Mouse (Mus musculus) CH12.LX (cell line): ENCODE results near the gene Slc24a1.

ENCODE experiments used
- CTCF ChIP-seq, 2 experiments: IDR thresholded peaks in 1 of 2; conservative IDR thresholded peaks in 1 of 2; 2 replicates each; pipeline ENCODE4 v1.5.1; 2011 to 2012; ENCODE audit warnings: low read depth in 2 of 2, low read length in 2 of 2, improper control_type of control experiment in 1 of 2, inconsistent platforms in 1 of 2, mild to moderate bottlenecking in 1 of 2, moderate library complexity in 1 of 2
- POLR2A ChIP-seq: IDR thresholded peaks from 2 replicates; pipeline ENCODE4 v1.6.1; 2011; ENCODE audit warnings: low read depth, mild to moderate bottlenecking, improper control_type of control experiment, low read length
- RAD21 ChIP-seq: IDR thresholded peaks from 2 replicates; pipeline ENCODE4 v1.6.1; 2011; ENCODE audit warnings: low read depth, mild to moderate bottlenecking, low read length, improper control_type of control experiment, moderate library complexity
- TCF12 ChIP-seq: IDR thresholded peaks from 2 replicates; pipeline ENCODE4 v1.6.1; 2014; ENCODE audit warnings: low read depth, mild to moderate bottlenecking, inconsistent platforms, low read length, improper control_type of control experiment
- USF1 ChIP-seq: IDR thresholded peaks from 2 replicates; pipeline ENCODE4 v1.6.1; 2014; ENCODE audit warnings: low read depth, mild to moderate bottlenecking, inconsistent platforms, low read length, improper control_type of control experiment
- ZC3H11A ChIP-seq: IDR thresholded peaks from 2 replicates; pipeline ENCODE4 v1.6.1; 2012; ENCODE audit warnings: low read depth, mild to moderate bottlenecking, inconsistent platforms, low read length, improper control_type of control experiment

DNA sequence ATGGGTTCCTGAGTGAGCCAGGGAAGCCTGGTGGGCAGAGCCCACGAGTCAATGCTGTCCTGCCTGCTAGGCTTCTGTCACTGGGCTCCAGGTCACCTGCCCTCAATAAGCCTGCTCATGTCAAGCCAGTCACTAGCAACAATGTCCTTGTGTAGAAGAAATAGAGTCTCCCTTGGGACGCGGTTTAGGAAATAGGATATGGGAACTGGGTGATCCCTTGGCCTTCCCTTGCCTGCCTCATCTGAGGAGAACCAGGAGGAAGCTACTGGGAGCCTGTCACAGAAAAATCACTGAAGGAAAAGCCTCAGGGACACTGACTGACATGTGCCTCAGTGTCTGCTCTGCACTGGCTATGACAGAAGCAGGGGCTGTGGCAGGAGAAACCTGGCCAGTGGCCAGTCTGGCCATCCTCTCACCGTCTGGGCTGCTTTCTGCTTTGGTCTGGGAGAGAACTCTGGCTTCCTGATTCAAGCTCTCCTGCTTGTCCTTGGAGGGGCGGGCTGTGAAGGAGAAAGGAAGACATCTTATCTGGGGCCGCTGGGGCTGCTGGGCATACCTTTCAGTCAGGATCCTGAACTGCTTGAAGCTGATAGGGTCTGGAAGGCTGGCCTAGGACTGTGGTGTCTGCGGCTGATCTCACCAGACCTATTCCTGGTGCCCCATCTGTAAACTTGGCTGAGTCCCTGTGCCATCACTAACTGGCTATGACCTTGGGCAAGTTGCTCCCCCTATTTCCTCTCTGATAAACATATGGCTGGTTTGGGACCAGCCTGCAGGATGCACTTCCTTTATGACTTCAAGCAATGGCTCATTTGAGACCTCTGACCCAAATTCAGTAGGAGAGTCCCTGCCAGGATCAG, 19.4 kb downstream of the Slc24a1 start:
- no peak for TF ChIP-seq POLR2A
- no peak for TF ChIP-seq TCF12
- no peak for TF ChIP-seq CTCF (conservative IDR thresholded peaks at IDR 0.05 in 1 of 2, IDR thresholded peaks at IDR 0.05 in 1 of 2; ENCODE audit: low read depth in 2 of 2, low read length in 2 of 2)
- TF ChIP-seq ZC3H11A: no peak
- TF ChIP-seq USF1: no peak
- no peak for TF ChIP-seq RAD21
